Mouse (Mus musculus): Measurements from ENCODE around the gene Cracr2a. TPM values are rescaled to one million over a fixed set of nuclear protein-coding genes. Genes with fewer than 3 reads are reported as not detected.

The Cracr2a gene
- polyA plus RNA-seq, 1 experiment from 2014 or later: 1.3 TPM

GRCm38 (mm10) chr6:127578810-127579209 lies 17.7 kb downstream of the Cracr2a start:
- Histone ChIP-seq H3K4me1 (ENCODE audit: control insufficient read depth in 2 of 2, insufficient read depth in 2 of 2, low read length in 2 of 2) (peaks cover 8 to 9% of the 10 kb centered on the region in 2 experiments), H3K9ac (ENCODE audit: low read length) (no peak overlapping the region), H3K4me3 (ENCODE audit: control insufficient read depth in 1 of 2, insufficient read depth in 1 of 2, low read depth in 1 of 2, low read length in 2 of 2) (no peak overlapping the region), H3K36me3 (ENCODE audit: control insufficient read depth, insufficient read depth, low read length) (no peaks in the 10 kb centered on the region), H3K27ac (replicated peaks in 1 of 2; ENCODE audit: control insufficient read depth in 1 of 2, insufficient read depth in 1 of 2, low read depth in 2 of 2, low read length in 2 of 2) (no peak overlapping the region), H3K9me3 (ENCODE audit: control insufficient read depth, low read length) (no peaks in the 10 kb centered on the region), H3K4me2 (ENCODE audit: low read length) (no peak overlapping the region), H3K27me3 (ENCODE audit: control insufficient read depth, insufficient read depth, low read length) (no peaks in the 10 kb centered on the region)
- 61% methylated on average over 5 of the region's 5 CpGs for WGBS
- no peak for ATAC-seq (ENCODE audit: insufficient number of reproducible peaks, insufficient read depth, low FRiP score, low read depth)

DNA sequence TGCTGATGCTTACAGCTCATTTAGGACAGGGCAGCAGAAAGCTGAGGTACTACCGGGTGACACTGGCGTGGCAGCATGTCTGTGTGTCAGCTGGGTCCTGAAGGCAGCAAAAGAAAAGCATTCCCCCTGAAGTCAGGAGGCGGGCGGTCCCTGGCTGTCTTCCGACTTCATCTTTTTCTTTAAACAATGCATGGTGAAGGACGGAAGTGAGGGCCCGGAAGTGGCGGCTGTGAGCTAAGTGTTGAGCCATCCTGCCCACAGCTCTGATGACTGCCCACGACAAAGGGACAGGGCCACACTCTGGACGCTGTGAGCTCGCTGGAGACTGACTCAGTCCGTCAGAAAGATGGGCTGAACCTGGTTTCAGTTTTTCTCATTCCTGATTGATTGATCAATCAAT lies 20.8 kb downstream of the Cracr2a start:
- H3K9me3 ChIP-seq (ENCODE audit: control insufficient read depth, low read length): no peaks in the 10 kb centered on the region
- H3K4me2 ChIP-seq (ENCODE audit: low read length): peak overlapping the region; percentile 74
- 35% methylated on average over 12 of the region's 12 CpGs for WGBS
- no peak overlapping the region for H3K27ac ChIP-seq (replicated peaks in 1 of 2; ENCODE audit: control insufficient read depth in 1 of 2, insufficient read depth in 1 of 2, low read depth in 2 of 2, low read length in 2 of 2)
- ATAC-seq (ENCODE audit: insufficient number of reproducible peaks, insufficient read depth, low FRiP score, low read depth): no peak
- H3K4me1 ChIP-seq (ENCODE audit: control insufficient read depth in 2 of 2, insufficient read depth in 2 of 2, low read length in 2 of 2): peaks cover 8 to 9% of the 10 kb centered on the region in 2 experiments
- no peaks in the 10 kb centered on the region for H3K27me3 ChIP-seq (ENCODE audit: control insufficient read depth, insufficient read depth, low read length)
- no peaks in the 10 kb centered on the region for H3K36me3 ChIP-seq (ENCODE audit: control insufficient read depth, insufficient read depth, low read length)
- peak overlapping the region; percentile 48; the same call in 1 of the 2 replicates for H3K9ac ChIP-seq (ENCODE audit: low read length)
- peak overlapping the region; percentile 25 for H3K4me3 ChIP-seq (ENCODE audit: control insufficient read depth in 1 of 2, insufficient read depth in 1 of 2, low read depth in 1 of 2, low read length in 2 of 2)

DNA sequence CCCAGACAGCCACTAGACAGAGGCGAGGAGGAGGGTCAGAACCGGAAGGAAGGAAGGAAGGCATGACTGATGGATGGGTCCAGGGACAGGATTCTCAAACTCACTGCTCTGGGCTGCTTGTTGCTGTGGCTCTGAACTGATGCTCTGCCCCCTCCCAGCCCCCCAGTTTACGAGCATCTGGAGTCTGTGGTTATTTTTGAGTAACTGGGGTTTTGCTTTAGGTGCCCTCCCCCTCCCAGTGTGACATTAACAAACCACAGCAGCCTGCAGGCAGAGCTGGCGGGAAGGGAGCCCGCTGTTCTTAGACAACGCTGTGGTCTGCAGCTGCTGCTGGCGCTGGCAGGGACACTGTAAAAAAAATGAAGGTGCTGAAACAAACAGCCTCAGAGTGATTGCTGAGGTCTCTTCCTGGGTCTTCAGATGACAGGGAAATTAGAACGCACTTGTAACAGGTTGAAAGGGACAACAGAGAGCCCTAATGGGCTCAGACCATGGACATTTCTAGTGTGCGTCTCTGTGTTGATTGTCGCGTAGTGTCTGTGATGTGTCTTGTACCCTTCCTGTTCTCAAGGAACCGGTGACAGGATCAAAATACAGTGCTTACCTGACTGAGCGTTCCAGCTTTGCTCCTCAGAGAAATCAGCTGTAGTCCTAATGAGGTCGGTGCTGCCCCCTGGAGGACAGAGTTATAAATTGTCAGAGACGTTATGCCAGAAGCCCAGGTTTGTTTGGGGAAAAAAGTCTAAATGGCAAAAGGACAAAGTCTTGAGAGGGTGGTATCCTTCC lies 21.4 kb downstream of the Cracr2a start:
- Histone ChIP-seq H3K27ac (replicated peaks in 1 of 2; ENCODE audit: control insufficient read depth in 1 of 2, insufficient read depth in 1 of 2, low read depth in 2 of 2, low read length in 2 of 2) (no peak overlapping the region), H3K4me1 (ENCODE audit: control insufficient read depth in 2 of 2, insufficient read depth in 2 of 2, low read length in 2 of 2) (peaks cover 8 to 9% of the 10 kb centered on the region in 2 experiments), H3K4me2 (ENCODE audit: low read length) (peak overlapping the region; percentile 74), H3K27me3 (ENCODE audit: control insufficient read depth, insufficient read depth, low read length) (no peaks in the 10 kb centered on the region), H3K9me3 (ENCODE audit: control insufficient read depth, low read length) (no peaks in the 10 kb centered on the region), H3K9ac (ENCODE audit: low read length) (peak overlapping the region; percentile 48), H3K4me3 (ENCODE audit: control insufficient read depth in 1 of 2, insufficient read depth in 1 of 2, low read depth in 1 of 2, low read length in 2 of 2) (peak overlapping the region; percentile 25), H3K36me3 (ENCODE audit: control insufficient read depth, insufficient read depth, low read length) (no peaks in the 10 kb centered on the region)
- 3% methylated on average over 15 of the region's 15 CpGs for WGBS
- 0 out of 2 replicates have a peak, but pooled peaks have one; percentile 33 for ATAC-seq (ENCODE audit: insufficient number of reproducible peaks, insufficient read depth, low FRiP score, low read depth)

DNA sequence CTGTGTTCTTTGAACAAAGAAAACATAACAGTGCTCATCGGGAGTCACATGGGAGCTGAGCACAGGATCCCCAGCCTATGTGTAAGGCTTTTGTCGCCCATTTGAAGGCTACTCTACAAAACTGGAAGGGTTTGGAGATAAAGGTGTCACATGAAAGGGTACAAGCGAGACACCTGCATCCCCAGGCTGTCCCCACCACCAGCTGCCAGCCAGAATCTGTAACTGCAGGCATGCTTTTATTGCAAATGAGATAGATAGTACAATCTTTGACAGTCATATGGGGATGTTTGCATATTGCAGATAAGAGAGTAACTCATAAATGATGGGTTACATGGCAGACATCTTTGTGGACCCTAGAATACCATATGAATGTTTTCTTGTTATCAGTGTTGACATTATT lies 30.3 kb downstream of the Cracr2a start:
- no peak overlapping the region for H3K4me3 ChIP-seq (ENCODE audit: control insufficient read depth in 1 of 2, insufficient read depth in 1 of 2, low read depth in 1 of 2, low read length in 2 of 2)
- H3K36me3 ChIP-seq (ENCODE audit: control insufficient read depth, insufficient read depth, low read length): no peaks in the 10 kb centered on the region
- ATAC-seq (ENCODE audit: insufficient number of reproducible peaks, insufficient read depth, low FRiP score, low read depth): no peak
- H3K9ac ChIP-seq (ENCODE audit: low read length): no peak overlapping the region
- peaks cover 3% of the 10 kb centered on the region; the same call in 1 of the 2 replicates for H3K27me3 ChIP-seq (ENCODE audit: control insufficient read depth, insufficient read depth, low read length)
- no peak overlapping the region for H3K27ac ChIP-seq (replicated peaks in 1 of 2; ENCODE audit: control insufficient read depth in 1 of 2, insufficient read depth in 1 of 2, low read depth in 2 of 2, low read length in 2 of 2)
- no peaks in the 10 kb centered on the region for H3K9me3 ChIP-seq (ENCODE audit: control insufficient read depth, low read length)
- no peak overlapping the region for H3K4me2 ChIP-seq (ENCODE audit: low read length)
- no peaks in the 10 kb centered on the region for H3K4me1 ChIP-seq (ENCODE audit: control insufficient read depth in 2 of 2, insufficient read depth in 2 of 2, low read length in 2 of 2)
- WGBS: 51% methylated on average over 3 of the region's 3 CpGs

- H3K27ac ChIP-seq (replicated peaks in 1 of 2; ENCODE audit: control insufficient read depth in 1 of 2, insufficient read depth in 1 of 2, low read depth in 2 of 2, low read length in 2 of 2): no peak overlapping the region
- no peak for ATAC-seq (ENCODE audit: insufficient number of reproducible peaks, insufficient read depth, low FRiP score, low read depth)
- no peak overlapping the region for H3K4me2 ChIP-seq (ENCODE audit: low read length)
- no peak overlapping the region for H3K9ac ChIP-seq (ENCODE audit: low read length)
- H3K4me1 ChIP-seq (ENCODE audit: control insufficient read depth in 2 of 2, insufficient read depth in 2 of 2, low read length in 2 of 2): no peaks in the 10 kb centered on the region
- no peaks in the 10 kb centered on the region for H3K9me3 ChIP-seq (ENCODE audit: control insufficient read depth, low read length)
- 67% methylated on average over 4 of the region's 4 CpGs for WGBS
- H3K36me3 ChIP-seq (ENCODE audit: control insufficient read depth, insufficient read depth, low read length): no peaks in the 10 kb centered on the region
- no peak overlapping the region for H3K4me3 ChIP-seq (ENCODE audit: control insufficient read depth in 1 of 2, insufficient read depth in 1 of 2, low read depth in 1 of 2, low read length in 2 of 2)
- H3K27me3 ChIP-seq (ENCODE audit: control insufficient read depth, insufficient read depth, low read length): peaks cover 3% of the 10 kb centered on the region; the same call in 1 of the 2 replicates
These were observed 32.3 kb downstream of the Cracr2a start for GRCm38 (mm10) chr6:127593487-127593886.

DNA sequence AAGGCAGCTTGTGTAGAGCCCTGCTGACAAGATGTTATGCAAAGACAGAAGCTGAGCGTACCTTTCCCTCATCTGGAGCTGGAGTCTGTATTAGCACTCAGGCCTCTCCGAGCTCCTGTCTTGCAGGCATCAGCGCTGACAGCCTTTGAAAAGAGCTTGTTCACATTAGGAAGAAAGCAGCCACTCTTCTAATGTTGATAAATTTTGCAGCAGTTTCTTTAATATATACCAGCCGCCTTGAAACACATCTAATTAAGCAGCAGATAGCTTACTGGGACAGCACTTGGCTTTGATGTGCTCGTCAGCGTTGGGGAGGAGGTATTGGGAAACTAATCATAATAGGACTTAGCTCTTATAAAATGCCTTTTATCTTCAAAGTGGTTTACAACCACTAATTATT lies 38.1 kb downstream of the Cracr2a start:
- no peak overlapping the region for H3K4me2 ChIP-seq (ENCODE audit: low read length)
- H3K27me3 ChIP-seq (ENCODE audit: control insufficient read depth, insufficient read depth, low read length): no peaks in the 10 kb centered on the region
- H3K4me1 ChIP-seq (ENCODE audit: control insufficient read depth in 2 of 2, insufficient read depth in 2 of 2, low read length in 2 of 2): no peaks in the 10 kb centered on the region
- H3K36me3 ChIP-seq (ENCODE audit: control insufficient read depth, insufficient read depth, low read length): no peaks in the 10 kb centered on the region
- no peak overlapping the region for H3K27ac ChIP-seq (replicated peaks in 1 of 2; ENCODE audit: control insufficient read depth in 1 of 2, insufficient read depth in 1 of 2, low read depth in 2 of 2, low read length in 2 of 2)
- no peak overlapping the region for H3K9ac ChIP-seq (ENCODE audit: low read length)
- ATAC-seq (ENCODE audit: insufficient number of reproducible peaks, insufficient read depth, low FRiP score, low read depth): no peak
- WGBS: 70% methylated on average over 6 of the region's 6 CpGs
- no peak overlapping the region for H3K4me3 ChIP-seq (ENCODE audit: control insufficient read depth in 1 of 2, insufficient read depth in 1 of 2, low read depth in 1 of 2, low read length in 2 of 2)
- H3K9me3 ChIP-seq (ENCODE audit: control insufficient read depth, low read length): no peaks in the 10 kb centered on the region

- ATAC-seq (ENCODE audit: insufficient number of reproducible peaks, insufficient read depth, low FRiP score, low read depth): no peak
- 70% methylated on average over 15 of the region's 15 CpGs for WGBS
- H3K4me1 ChIP-seq (ENCODE audit: control insufficient read depth in 2 of 2, insufficient read depth in 2 of 2, low read length in 2 of 2): no peaks in the 10 kb centered on the region
- no peak overlapping the region for H3K4me2 ChIP-seq (ENCODE audit: low read length)
- no peak overlapping the region for H3K9ac ChIP-seq (ENCODE audit: low read length)
- H3K4me3 ChIP-seq (ENCODE audit: control insufficient read depth in 1 of 2, insufficient read depth in 1 of 2, low read depth in 1 of 2, low read length in 2 of 2): no peak overlapping the region
- no peaks in the 10 kb centered on the region for H3K27me3 ChIP-seq (ENCODE audit: control insufficient read depth, insufficient read depth, low read length)
- no peaks in the 10 kb centered on the region for H3K9me3 ChIP-seq (ENCODE audit: control insufficient read depth, low read length)
- no peaks in the 10 kb centered on the region for H3K36me3 ChIP-seq (ENCODE audit: control insufficient read depth, insufficient read depth, low read length)
- H3K27ac ChIP-seq (replicated peaks in 1 of 2; ENCODE audit: control insufficient read depth in 1 of 2, insufficient read depth in 1 of 2, low read depth in 2 of 2, low read length in 2 of 2): no peak overlapping the region
These were observed 44.2 kb downstream of the Cracr2a start for GRCm38 (mm10) chr6:127605067-127606025.

Measured in heart, embryonic 14.5 days (tissue).